Mouse (Mus musculus) cortical plate, adult 2 months (tissue): ENCODE results near the gene Arl6ip5.

Source experiments
- CTCF ChIP-seq: fragments of 200-500 bp; IDR thresholded peaks from 2 replicates; pipeline ENCODE4 v1.5.1; 2011; ENCODE audit warnings: mild to moderate bottlenecking, control low read depth, low read length; ENCODE audit not compliant: insufficient read depth; ENCODE audit errors: extremely low read depth
- POLR2A ChIP-seq: fragments of 200-500 bp; IDR thresholded peaks from 2 replicates; pipeline ENCODE4 v1.6.1; 2011; ENCODE audit warnings: mild to moderate bottlenecking, low read length, control low read depth; ENCODE audit not compliant: insufficient read depth; ENCODE audit errors: extremely low read depth

GRCm38 (mm10) chr6:97211981-97212380 lies 1.5 kb downstream of the Arl6ip5 start:
- TF ChIP-seq CTCF (no peak), POLR2A (no peak)
